Mouse (Mus musculus): ENCODE data around the gene Ncf2.

DNA sequence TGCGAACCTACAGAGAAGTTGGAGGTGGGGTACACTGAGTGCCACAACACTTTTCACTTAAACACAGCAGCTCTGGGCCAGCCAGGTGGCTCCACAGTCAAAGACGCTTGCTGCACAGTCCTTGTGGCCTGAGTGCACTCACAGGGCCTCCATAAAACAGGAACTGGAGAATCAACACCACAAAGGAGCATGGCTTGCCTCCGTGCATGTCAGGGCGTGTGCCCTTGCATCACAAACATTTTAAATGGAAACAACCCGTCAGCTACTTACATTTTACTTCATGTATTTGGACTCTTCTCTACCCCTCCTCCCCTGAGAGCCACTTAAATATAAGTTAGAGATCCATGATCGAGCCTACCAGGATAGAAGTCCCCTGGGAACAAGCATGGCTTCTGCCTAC is 32.3 kb downstream of the Ncf2 start:
- TF ChIP-seq ZNF384 (IDR thresholded peaks at IDR 0.05; ENCODE audit: low read depth, low read length) = no peak
- TF ChIP-seq CHD2 (IDR thresholded peaks at IDR 0.05; ENCODE audit: low read depth, low read length) = no peak
- TF ChIP-seq MAFK (IDR thresholded peaks at IDR 0.05; ENCODE audit: insufficient read depth, low read depth, low read length) = no peak
- TF ChIP-seq ZC3H11A (IDR thresholded peaks at IDR 0.05; ENCODE audit: borderline replicate concordance, low read depth, low read length) = no peak

Data from ES-E14 (cell line).